Comparison of ENCODE assay signal across 10 mouse cellular contexts in the genomic region with DNA sequence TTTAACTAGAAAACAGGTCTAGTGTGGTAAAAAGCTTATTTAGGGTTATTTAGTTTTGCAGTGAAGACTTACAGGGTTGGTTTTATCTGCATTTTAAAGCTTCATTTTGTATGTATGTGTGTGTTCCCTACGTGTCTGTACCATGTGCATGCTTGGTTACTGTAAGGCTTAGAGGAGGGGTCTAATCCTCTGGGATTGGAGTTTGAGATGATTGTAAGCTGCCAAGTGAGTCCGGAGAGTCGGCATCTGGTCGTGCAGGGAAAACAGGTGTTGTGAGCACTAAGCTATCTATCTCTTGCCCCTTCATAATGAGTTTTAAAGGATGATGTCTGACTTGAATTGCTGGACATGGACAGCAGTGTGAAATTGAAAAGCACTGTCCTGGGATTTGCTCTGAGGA. TPM values are rescaled to one million over a fixed set of nuclear protein-coding genes. Genes with fewer than 3 reads are reported as not detected.
DNase-seq lines count a peak whose midpoint lies in the region; ATAC-seq and TF ChIP-seq lines count a peak whose summit lies in the region.
"Had no signal": no experiment of that assay in that cellular context is flagged by ENCODE, and none has a peak within 500 bp of the region (broad histone marks: within the 10 kb centered on the region; RNA-seq: fewer than 3 reads in every experiment).

No protein-coding gene starts in this region.

- no peak for ATAC-seq in forebrain, embryonic 16.5 days
- no peak for ATAC-seq in midbrain, embryonic 11.5 days (ENCODE audit: low FRiP score)
- ATAC-seq in inflammation-experienced regulatory T-cells, adult 6 months, result no peak
- ATAC-seq: Patski had no signal

- peaks cover 75% of the 10 kb centered on the region for H3K4me1 ChIP-seq in E14TG2a.4 (replicated peaks; ENCODE audit: low read depth, low read length)
- H3K4me1 ChIP-seq in ES-E14 (ENCODE audit: control insufficient read depth in 2 of 2, insufficient read depth in 2 of 2, low read length in 2 of 2, poor library complexity in 1 of 2), result peaks cover 6 to 7% of the 10 kb centered on the region in 2 experiments; a peak in 3 of 4 replicates
- peaks cover 27% of the 10 kb centered on the region for H3K4me1 ChIP-seq in forebrain, embryonic 16.5 days (replicated peaks; ENCODE audit: control insufficient read depth, insufficient read depth, low read length)
- H3K4me1 ChIP-seq in midbrain, embryonic 11.5 days (ENCODE audit: control insufficient read depth, insufficient read depth, low read length), result peaks cover 30% of the 10 kb centered on the region

- peak overlapping the region; percentile 66; the same call in 1 of the 2 replicates for H3K9ac ChIP-seq in ES-E14 (ENCODE audit: insufficient read depth, low read depth, low read length, poor library complexity, severe bottlenecking)
- no peak overlapping the region for H3K9ac ChIP-seq in forebrain, embryonic 16.5 days (replicated peaks; ENCODE audit: low read depth, low read length)
- H3K9ac ChIP-seq in midbrain, embryonic 11.5 days (ENCODE audit: low read length), result no peak overlapping the region

- H3K9me3 ChIP-seq in E14TG2a.4 (ENCODE audit: low read length) (no peaks in the 10 kb centered on the region), ES-E14 (ENCODE audit: control insufficient read depth, insufficient read depth, low read depth, low read length) (no peaks in the 10 kb centered on the region)
- no peaks in the 10 kb centered on the region for H3K9me3 ChIP-seq in forebrain, embryonic 16.5 days (ENCODE audit: control insufficient read depth, low read length)
- H3K9me3 ChIP-seq in midbrain, embryonic 11.5 days (ENCODE audit: control insufficient read depth, low read length), result no peaks in the 10 kb centered on the region

- no peak for DNase-seq in ES-E14 (ENCODE audit: low read depth, low spot score)
- DNase-seq in midbrain, embryonic 11.5 days (ENCODE audit: low spot score, missing footprints), result no peak
- DNase-seq in ovary, postnatal 36 days (ENCODE audit: low spot score), result no peak
- no peak for DNase-seq in gastrocnemius, adult 18-20 months (ENCODE audit: low spot score)
- DNase-seq: kidney, adult 18-20 months; lung, postnatal 10 days had no signal

- 25% methylated on average over 4 of the region's 4 CpGs for WGBS in forebrain, embryonic 16.5 days
- WGBS in midbrain, embryonic 11.5 days, result 61% methylated on average over 4 of the region's 4 CpGs

- no peaks in the 10 kb centered on the region for H3K27me3 ChIP-seq in E14TG2a.4 (ENCODE audit: insufficient read depth, low read length)
- H3K27me3 ChIP-seq in forebrain, embryonic 16.5 days (replicated peaks; ENCODE audit: control insufficient read depth, insufficient read depth, low read length), result no peaks in the 10 kb centered on the region
- H3K27me3 ChIP-seq in midbrain, embryonic 11.5 days (ENCODE audit: control insufficient read depth, insufficient read depth, low read length), result no peaks in the 10 kb centered on the region
- H3K27me3 ChIP-seq: Patski had no signal

- peaks cover 62% of the 10 kb centered on the region for H3K36me3 ChIP-seq in E14TG2a.4 (ENCODE audit: insufficient read depth, low read length)
- H3K36me3 ChIP-seq in ES-E14 (ENCODE audit: control insufficient read depth, insufficient read depth, low read length, poor library complexity, severe bottlenecking), result peaks cover 16% of the 10 kb centered on the region
- H3K36me3 ChIP-seq in forebrain, embryonic 16.5 days (ENCODE audit: control insufficient read depth, insufficient read depth), result no peaks in the 10 kb centered on the region
- H3K36me3 ChIP-seq in midbrain, embryonic 11.5 days (ENCODE audit: control insufficient read depth, insufficient read depth, low read length), result peaks cover 2% of the 10 kb centered on the region; the same call in 1 of the 2 replicates

- H3K27ac ChIP-seq in ES-E14 (ENCODE audit: insufficient read depth, low read depth, low read length, poor library complexity, severe bottlenecking), result no peak overlapping the region
- H3K27ac ChIP-seq in forebrain, embryonic 16.5 days (ENCODE audit: low read length), result no peak overlapping the region
- no peak overlapping the region; the same call in 1 of the 2 replicates for H3K27ac ChIP-seq in midbrain, embryonic 11.5 days (ENCODE audit: low read depth, low read length)

- in situ Hi-C loops in ES-E14 (cut with MboI; ENCODE audit: low sequenced_read_pairs in 2 of 2, unreplicated experiment in 2 of 2), result no loop called here

- H3K4me3 ChIP-seq in E14TG2a.4 (replicated peaks; ENCODE audit: low read length), result peak overlapping the region; percentile 87
- H3K4me3 ChIP-seq in ES-E14 (ENCODE audit: insufficient read depth in 1 of 2, low read depth in 1 of 2, low read length in 2 of 2, poor library complexity in 1 of 2, severe bottlenecking in 1 of 2), result peak overlapping the region; percentile 25 to 44; a peak in 2 of 4 replicates
- no peak overlapping the region for H3K4me3 ChIP-seq in forebrain, embryonic 16.5 days (replicated peaks; ENCODE audit: low read length)
- no peak overlapping the region for H3K4me3 ChIP-seq in midbrain, embryonic 11.5 days (ENCODE audit: low read depth, low read length)

- H3K4me2 ChIP-seq in forebrain, embryonic 16.5 days (ENCODE audit: low read length), result peak overlapping the region; percentile 36
- H3K4me2 ChIP-seq in midbrain, embryonic 11.5 days, result peak overlapping the region; percentile 19; the same call in 1 of the 2 replicates

- no peak for TF ChIP-seq CTCF in E14TG2a.4 (conservative IDR thresholded peaks at IDR 0.05; ENCODE audit: low read length)

TF ChIP-seq in ES-E14, 5 proteins besides CTCF, POLR2A, EP300 and RAD21:
- no peak for TF ChIP-seq ZNF384 (IDR thresholded peaks at IDR 0.05; ENCODE audit: low read depth, low read length)
- TF ChIP-seq MAFK (IDR thresholded peaks at IDR 0.05; ENCODE audit: insufficient read depth, low read depth, low read length), result no peak
- no peak for TF ChIP-seq ZC3H11A (IDR thresholded peaks at IDR 0.05; ENCODE audit: borderline replicate concordance, low read depth, low read length)
- TF ChIP-seq HCFC1 (IDR thresholded peaks at IDR 0.05; ENCODE audit: borderline replicate concordance, insufficient read depth, low read length), result no peak
- TF ChIP-seq CHD2 (IDR thresholded peaks at IDR 0.05; ENCODE audit: low read depth, low read length), result no peak
TF ChIP-seq in ES-E14: peak in this region for 0.

RNA-seq across cellular contexts. Expression of gene Nap1l1, which starts 3.3 kb away (rescaled TPM):
- 187 and 258 TPM in 2 replicates for total RNA-seq in ES-E14 (2012; rRNA removed)
- polyA plus RNA-seq in forebrain, embryonic 16.5 days (2015; fragmentation: Nextera tagmentation; extraction: Ambion mirVana), result 199 and 215 TPM in 2 replicates
- polyA plus RNA-seq in midbrain, embryonic 11.5 days (2014; fragmentation: Nextera tagmentation; extraction: Ambion mirVana), result 447 and 449 TPM in 2 replicates
- total RNA-seq in gastrocnemius, adult 18-20 months (2021), result 10 to 100 TPM; 63.4 to 69.3 TPM
- polyA plus RNA-seq in inflammation-experienced regulatory T-cells, adult 6 months (2017; shearing (Covaris generic)), result 100 to 1,000 TPM; 122 to 256 (median 122) TPM

RNA-seq across cellular contexts. Expression of gene Phlda1, which starts 29.8 kb away (rescaled TPM):
- 3.9 and 9.8 TPM in 2 replicates for total RNA-seq in ES-E14 (2012; rRNA removed)
- 24.4 and 25.3 TPM in 2 replicates for polyA plus RNA-seq in forebrain, embryonic 16.5 days (2015; fragmentation: Nextera tagmentation; extraction: Ambion mirVana)
- polyA plus RNA-seq in midbrain, embryonic 11.5 days (2014; fragmentation: Nextera tagmentation; extraction: Ambion mirVana), result 13.0 and 13.1 TPM in 2 replicates
- total RNA-seq in gastrocnemius, adult 18-20 months (2021), result 1 to 10 TPM; 2.7 to 4.7 TPM
- 1 to 10 TPM; 6.4 to 8.0 (median 6.8) TPM for polyA plus RNA-seq in inflammation-experienced regulatory T-cells, adult 6 months (2017; shearing (Covaris generic))

Comparison
In these comparisons a context has a peak if more than half of its experiments do, and no peak if none do; other contexts are left out.
1. H3K4me3 ChIP-seq: peak in E14TG2a.4 (single experiment) and ES-E14 (2 of 2); none in forebrain, embryonic 16.5 days (single experiment) and midbrain, embryonic 11.5 days (single experiment).